Mouse (Mus musculus) Patski (cell line): ENCODE measurements at regions not wholly inside any gene's neighbourhood (a gene's known extent, or its start where the extent isn't known, plus 50 kb on each side); places are given as distances from the start of the nearest gene placed in this dataset.

ENCODE experiments used
- ATAC-seq: fragments of 100-300 bp; one replicate; pipeline ENCODE4 v1.8.0; 2021
- CTCF ChIA-PET: fragments of 350-600 bp; sonication (Branson Sonifier 250); formaldehyde crosslinking; loops from one replicate; lab custom pipeline; 2022; ENCODE audit warnings: inconsistent platforms; lab: Charles Lee
- POLR2A ChIA-PET: fragments of 350-600 bp; sonication (Branson Sonifier 250); formaldehyde crosslinking; loops from one replicate; lab custom pipeline; 2022; ENCODE audit warnings: antibody characterized with exemption, inconsistent platforms; lab: Charles Lee
- DNase-seq: peaks from one replicate; pipeline ENCODE4 v3.0.0-alpha.2; 2011; ENCODE audit warnings: low read depth, low spot score
- H3K27me3 ChIP-seq: fragments of 371-371 bp; one replicate; pipeline ENCODE4 v1.5.1; 2021
- CTCF ChIP-seq: fragments of 100-300 bp; IDR thresholded peaks from one replicate; pipeline ENCODE4 v1.5.1; 2021
- in situ Hi-C: fragments of 300-500 bp; cut with MboI; formaldehyde crosslinking; loops from 3 replicates; pipeline ENCODE4 v1.11.1; 2018; ENCODE audit warnings: low pct_unique_long_range_greater_than_20kb, mixed read lengths

GRCm38 (mm10) chr13:34420341-34421156 is 75.6 kb upstream of the Slc22a23 start:
- POLR2A ChIA-PET = no interaction called here
- ATAC-seq = no peak

GRCm38 (mm10) chr13:34419061-34419460 is 74.1 kb upstream of the Slc22a23 start:
- in situ Hi-C loops = no loop called here
- DNase-seq (no peak), ATAC-seq (no peak)
- ChIA-PET POLR2A (no interaction called here), CTCF (no interaction called here)
- no peaks in the 10 kb centered on the region for H3K27me3 ChIP-seq
- TF ChIP-seq CTCF = no peak

More at GRCm38 (mm10) chr13:34420341-34421156, 75.6 kb upstream of the Slc22a23 start:
- in situ Hi-C loops = no loop called here
- CTCF ChIA-PET = interaction anchor here (1.1 to 1.8 kb wide), 2 partner anchors 10 to 15 kb away, joined by 3 to 8 read pairs; no protein-coding TSS in a partner anchor
- no peak for DNase-seq
- H3K27me3 ChIP-seq = no peaks in the 10 kb centered on the region
- no peak for TF ChIP-seq CTCF

GRCm38 (mm10) chr13:34416603-34417002 is 71.6 kb upstream of the Slc22a23 start:
- in situ Hi-C loops = no loop called here
- POLR2A ChIA-PET = no interaction called here
- no peak for TF ChIP-seq CTCF
- CTCF ChIA-PET = no interaction called here
- ATAC-seq (no peak), DNase-seq (no peak)
- no peaks in the 10 kb centered on the region for H3K27me3 ChIP-seq

GRCm38 (mm10) chr13:34414533-34414932 is 69.6 kb upstream of the Slc22a23 start:
- no peak for TF ChIP-seq CTCF
- ChIA-PET CTCF (interaction anchor here (1.1 kb wide), 1 partner anchor 10 kb away, joined by 3 read pairs; no protein-coding TSS in a partner anchor), POLR2A (no interaction called here)
- DNase-seq (no peak), ATAC-seq (no peak)
- no peaks in the 10 kb centered on the region for H3K27me3 ChIP-seq
- in situ Hi-C loops = no loop called here

- no peak for DNase-seq
- H3K27me3 ChIP-seq = no peaks in the 10 kb centered on the region
- no peak for ATAC-seq
- in situ Hi-C loops = no loop called here
- no peak for TF ChIP-seq CTCF
- CTCF ChIA-PET = interaction anchor here (1.3 kb wide), 1 partner anchor 25 kb away, joined by 3 read pairs; no protein-coding TSS in a partner anchor
- POLR2A ChIA-PET = no interaction called here
Observed at GRCm38 (mm10) chr13:34408669-34409055, 63.7 kb upstream of the Slc22a23 start.

GRCm38 (mm10) chr13:34408007-34408668 is 63.2 kb upstream of the Slc22a23 start:
- DNase-seq (no peak), ATAC-seq (peak; percentile 44)
- CTCF ChIA-PET = interaction anchor here (1.3 kb wide), 1 partner anchor 24 kb away, joined by 3 read pairs; no protein-coding TSS in a partner anchor
- POLR2A ChIA-PET = no interaction called here
- no peaks in the 10 kb centered on the region for H3K27me3 ChIP-seq
- in situ Hi-C loops = no loop called here
- no peak for TF ChIP-seq CTCF

GRCm38 (mm10) chr13:34406291-34406690 is 61.3 kb upstream of the Slc22a23 start:
- ChIA-PET CTCF (interaction anchor here (0.7 to 3.0 kb wide), 2 partner anchors 14 kb away, joined by 3 to 8 read pairs; no protein-coding TSS in a partner anchor), POLR2A (no interaction called here)
- DNase-seq (no peak), ATAC-seq (no peak)
- H3K27me3 ChIP-seq = no peaks in the 10 kb centered on the region
- in situ Hi-C loops = no loop called here
- no peak for TF ChIP-seq CTCF

GRCm38 (mm10) chr13:34402631-34403030 is 57.6 kb upstream of the Slc22a23 start:
- H3K27me3 ChIP-seq = no peaks in the 10 kb centered on the region
- ChIA-PET POLR2A (no interaction called here), CTCF (interaction anchor here (0.9 to 1.8 kb wide), 2 partner anchors 11 to 66 kb away, joined by 3 to 4 read pairs; no protein-coding TSS in a partner anchor)
- no peak for TF ChIP-seq CTCF
- ATAC-seq (no peak), DNase-seq (no peak)
- in situ Hi-C loops = no loop called here

- no peak for DNase-seq
- H3K27me3 ChIP-seq = no peaks in the 10 kb centered on the region
- TF ChIP-seq CTCF = no peak
- POLR2A ChIA-PET = interaction anchor here (0.6 kb wide), 1 partner anchor 9 kb away, joined by 3 read pairs; no protein-coding TSS in a partner anchor
- in situ Hi-C loops = no loop called here
- CTCF ChIA-PET = interaction anchor here (1.8 kb wide), 1 partner anchor 13 kb away, joined by 4 read pairs; no protein-coding TSS in a partner anchor
- ATAC-seq = no peak
Observed at GRCm38 (mm10) chr13:34401031-34401430, 56.0 kb upstream of the Slc22a23 start.

GRCm38 (mm10) chr13:34398847-34399246 is 53.9 kb upstream of the Slc22a23 start:
- no peak for TF ChIP-seq CTCF
- ChIA-PET POLR2A (no interaction called here), CTCF (interaction anchor here (0.9 to 1.0 kb wide), 2 partner anchors 25 to 53 kb away, joined by 3 read pairs; no protein-coding TSS in a partner anchor)
- H3K27me3 ChIP-seq = no peaks in the 10 kb centered on the region
- in situ Hi-C loops = no loop called here
- no peak for DNase-seq
- no peak for ATAC-seq
